Mouse (Mus musculus) limb, embryonic 14.5 days (tissue): Measurements from ENCODE around the gene Adap2. TPM values are rescaled to one million over a fixed set of nuclear protein-coding genes. Genes with fewer than 3 reads are reported as not detected.

Experiments
- ATAC-seq: fragments of 200-750 bp; cut with Nextera tagmentation; 2 replicates; pipeline ENCODE4 v1.8.0; 2017; ENCODE audit warnings: low read depth, moderate number of reproducible peaks, moderate TSS enrichment; ENCODE audit not compliant: low FRiP score
- DNase-seq: peaks from one replicate; pipeline ENCODE4 v3.0.0-alpha.2; 2015; ENCODE audit warnings: low spot score
- H3K27ac ChIP-seq: fragments of 300-500 bp; sonication (generic); replicated peaks from 2 replicates; pipeline ENCODE4 v1.5.1; 2014; ENCODE audit warnings: low read depth, mild to moderate bottlenecking, low read length, moderate library complexity, mixed read lengths
- H3K27me3 ChIP-seq: fragments of 300-500 bp; sonication (generic); 2 replicates; pipeline ENCODE4 v1.6.1; 2014; ENCODE audit warnings: low read length, mixed read lengths; ENCODE audit not compliant: control insufficient read depth, insufficient read depth
- H3K36me3 ChIP-seq: fragments of 300-500 bp; sonication (generic); 2 replicates; pipeline ENCODE4 v1.6.1; 2014; ENCODE audit warnings: mild to moderate bottlenecking, low read length, moderate library complexity, mixed read lengths; ENCODE audit not compliant: control insufficient read depth, insufficient read depth
- H3K4me1 ChIP-seq: fragments of 300-500 bp; sonication (generic); 2 replicates; pipeline ENCODE4 v1.6.1; 2014; ENCODE audit warnings: antibody characterized with exemption, low read length, mixed read lengths; ENCODE audit not compliant: control insufficient read depth, insufficient read depth
- H3K4me2 ChIP-seq: fragments of 300-500 bp; sonication (generic); replicated peaks from 2 replicates; pipeline ENCODE4 v1.6.1; 2014; ENCODE audit warnings: low read depth, mild to moderate bottlenecking, low read length, moderate library complexity; ENCODE audit not compliant: severe bottlenecking
- H3K4me3 ChIP-seq: fragments of 300-500 bp; sonication (generic); replicated peaks from 2 replicates; pipeline ENCODE4 v1.5.1; 2014; ENCODE audit warnings: low read length
- H3K9ac ChIP-seq: fragments of 300-500 bp; sonication (generic); 2 replicates; pipeline ENCODE4 v1.6.1; 2014; ENCODE audit warnings: mild to moderate bottlenecking, low read depth, low read length, moderate library complexity; ENCODE audit not compliant: severe bottlenecking
- H3K9me3 ChIP-seq: fragments of 300-500 bp; sonication (generic); 2 replicates; pipeline ENCODE4 v1.6.1; 2016; ENCODE audit warnings: low read length; ENCODE audit not compliant: control insufficient read depth
- POLR2A ChIP-seq: fragments of 200-500 bp; IDR thresholded peaks from 2 replicates; pipeline ENCODE4 v1.8.0; 2012; ENCODE audit warnings: inconsistent platforms, mild to moderate bottlenecking, moderate library complexity, borderline replicate concordance; ENCODE audit not compliant: insufficient read depth, insufficient read length; ENCODE audit errors: extremely low read depth
- WGBS: fragments of 180-500 bp; shearing (Covaris S2); extraction: QIAGEN DNeasy Blood & Tissue Kit; methylation state at CpG from one replicate; pipeline ENCODE4 v1.1.7; 2014; 5-methylcytosine and 5-hydroxymethylcytosine counted together
- polyA plus RNA-seq, 2 experiments: library from polyadenylated mRNA; depleted of rRNA in 1 of 2; stranded (reverse) in 1 of 2; unstranded in 1 of 2; fragments of >200 nt; fragmentation: Nextera tagmentation in 1 of 2; extraction: Ambion mirVana in 1 of 2; gene quantifications; 2 replicates each; pipeline versions ENCODE4 v1.2.1 to v1.2.3; 2012 to 2014

Adap2 gene
- polyA plus RNA-seq, 2 experiments, result 1.2 to 1.5 TPM

DNA sequence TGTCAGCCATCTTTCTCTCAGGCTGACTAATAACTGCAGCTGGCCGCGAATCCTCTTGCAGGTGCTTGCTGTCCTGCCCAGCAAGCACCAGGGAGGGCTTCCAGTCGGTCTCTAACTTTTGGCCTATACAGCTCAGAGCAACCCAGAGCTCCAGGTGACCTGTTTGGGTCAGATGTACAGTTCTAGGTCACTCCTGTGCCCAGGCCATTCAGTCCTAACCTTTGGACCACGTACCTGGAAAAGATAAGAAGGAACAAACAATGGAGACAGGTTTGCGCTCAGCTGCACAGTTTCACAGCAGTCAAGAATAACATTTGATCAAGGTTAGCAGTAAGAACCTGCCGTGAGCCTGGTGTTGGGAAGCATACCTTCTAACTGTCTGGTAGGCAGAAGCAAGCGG, 5.1 kb downstream of the Adap2 start:
- no peaks in the 10 kb centered on the region for H3K4me1 ChIP-seq
- WGBS, result 84% methylated on average over 7 of the region's 7 CpGs
- DNase-seq (no peak), ATAC-seq (no peak)
- no peak for TF ChIP-seq POLR2A
- no peak overlapping the region for H3K27ac ChIP-seq
- H3K9me3 ChIP-seq, result no peaks in the 10 kb centered on the region
- peaks cover 16% of the 10 kb centered on the region for H3K27me3 ChIP-seq
- H3K4me3 ChIP-seq, result no peak overlapping the region
- no peak overlapping the region for H3K9ac ChIP-seq
- no peak overlapping the region for H3K4me2 ChIP-seq
- H3K36me3 ChIP-seq, result no peaks in the 10 kb centered on the region

DNA sequence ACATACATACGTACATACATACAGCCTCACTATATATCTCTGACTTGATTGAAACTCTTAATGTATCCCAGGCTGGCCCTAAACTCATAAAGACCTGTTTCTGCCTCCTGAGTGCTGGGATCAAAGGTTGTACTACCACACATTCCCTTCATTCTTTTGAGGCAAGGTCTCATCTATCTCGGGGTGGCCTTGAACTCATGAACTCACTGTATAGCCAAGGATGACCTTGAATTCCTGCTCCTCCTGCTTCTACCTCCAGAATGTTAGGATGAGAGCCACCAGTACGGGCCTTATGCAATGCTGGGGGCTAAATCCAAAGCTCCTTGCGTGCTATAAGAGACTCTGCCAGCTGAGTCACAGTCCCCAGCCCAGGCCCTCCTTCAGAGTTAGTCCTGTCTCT, 7.1 kb downstream of the Adap2 start:
- H3K4me1 ChIP-seq, result no peaks in the 10 kb centered on the region
- H3K27ac ChIP-seq, result no peak overlapping the region
- H3K4me2 ChIP-seq, result no peak overlapping the region
- no peak overlapping the region for H3K4me3 ChIP-seq
- no peak for ATAC-seq
- no peaks in the 10 kb centered on the region for H3K36me3 ChIP-seq
- TF ChIP-seq POLR2A, result no peak
- no peaks in the 10 kb centered on the region; the same call in 1 of the 2 replicates for H3K27me3 ChIP-seq
- no peaks in the 10 kb centered on the region for H3K9me3 ChIP-seq
- DNase-seq, result no peak
- WGBS, result 76% methylated on average over 4 of the region's 4 CpGs
- no peak overlapping the region for H3K9ac ChIP-seq

DNA sequence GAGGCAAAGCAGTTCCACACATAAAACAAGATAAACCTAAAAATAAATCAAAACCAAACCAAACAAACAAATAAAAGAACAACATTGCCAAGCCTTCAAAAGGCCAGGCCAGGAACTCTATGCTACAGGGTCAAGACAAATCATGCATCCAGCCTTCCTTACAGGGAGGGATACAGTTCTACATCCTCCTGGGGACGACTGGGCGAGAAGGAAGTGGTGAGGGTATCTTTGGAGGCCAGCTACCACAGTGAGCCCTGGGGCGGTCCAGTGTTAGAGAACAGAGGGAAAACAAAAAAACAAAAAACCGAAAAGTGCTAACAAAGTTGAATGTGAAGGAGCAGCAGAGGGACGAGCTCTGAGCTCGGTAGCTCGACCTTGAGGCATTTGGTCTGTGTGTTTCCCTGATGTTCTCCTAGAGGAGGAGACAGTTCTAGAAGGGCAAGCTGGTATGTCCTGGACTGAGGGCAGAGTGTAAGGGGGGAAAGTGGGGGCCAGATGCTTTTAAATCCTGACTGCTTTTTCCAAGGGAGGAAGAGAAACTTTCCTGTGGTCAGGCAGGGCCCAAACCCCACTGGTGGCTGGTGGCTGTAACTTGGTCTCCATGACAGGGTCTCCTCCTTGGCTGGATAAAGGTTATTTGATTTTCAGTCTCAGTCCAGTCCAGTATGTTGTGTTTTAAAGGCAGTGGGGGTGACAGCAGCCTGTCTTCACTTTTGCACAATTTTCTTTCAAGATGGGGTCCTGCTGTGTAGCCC, 9.6 kb downstream of the Adap2 start:
- Histone ChIP-seq H3K9ac (no peak overlapping the region), H3K4me3 (no peak overlapping the region), H3K27me3 (no peaks in the 10 kb centered on the region), H3K36me3 (no peaks in the 10 kb centered on the region), H3K4me2 (no peak overlapping the region), H3K4me1 (no peaks in the 10 kb centered on the region), H3K9me3 (no peaks in the 10 kb centered on the region), H3K27ac (no peak overlapping the region)
- no peak for DNase-seq
- WGBS, result 68% methylated on average over 7 of the region's 7 CpGs
- no peak for TF ChIP-seq POLR2A
- ATAC-seq, result no peak

DNA sequence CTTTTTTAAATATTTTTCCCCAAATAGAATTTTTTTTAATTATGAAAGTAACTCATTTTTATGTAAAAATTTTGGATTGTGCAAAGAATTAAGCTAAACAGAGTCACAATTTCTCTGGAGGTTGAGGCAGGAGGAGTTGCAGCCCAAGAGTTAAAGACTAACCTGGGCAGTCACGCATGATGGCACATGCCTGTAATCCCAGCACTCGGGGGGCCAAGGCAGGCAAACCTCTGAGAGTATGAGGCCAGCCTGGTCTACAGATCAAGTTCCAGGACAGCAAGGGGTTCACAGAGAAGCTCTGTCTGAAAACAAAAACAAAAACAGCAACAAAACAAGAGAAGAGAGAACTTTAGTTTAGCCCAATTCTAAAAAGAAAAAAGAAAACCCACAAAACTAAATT, 10.3 kb downstream of the Adap2 start:
- Histone ChIP-seq H3K9me3 (no peaks in the 10 kb centered on the region), H3K9ac (no peak overlapping the region), H3K4me1 (no peaks in the 10 kb centered on the region), H3K27ac (no peak overlapping the region), H3K27me3 (no peaks in the 10 kb centered on the region), H3K4me3 (no peak overlapping the region), H3K4me2 (no peak overlapping the region), H3K36me3 (no peaks in the 10 kb centered on the region)
- ATAC-seq (no peak), DNase-seq (no peak)
- no peak for TF ChIP-seq POLR2A
- 51% methylated on average over 2 of the region's 2 CpGs for WGBS

DNA sequence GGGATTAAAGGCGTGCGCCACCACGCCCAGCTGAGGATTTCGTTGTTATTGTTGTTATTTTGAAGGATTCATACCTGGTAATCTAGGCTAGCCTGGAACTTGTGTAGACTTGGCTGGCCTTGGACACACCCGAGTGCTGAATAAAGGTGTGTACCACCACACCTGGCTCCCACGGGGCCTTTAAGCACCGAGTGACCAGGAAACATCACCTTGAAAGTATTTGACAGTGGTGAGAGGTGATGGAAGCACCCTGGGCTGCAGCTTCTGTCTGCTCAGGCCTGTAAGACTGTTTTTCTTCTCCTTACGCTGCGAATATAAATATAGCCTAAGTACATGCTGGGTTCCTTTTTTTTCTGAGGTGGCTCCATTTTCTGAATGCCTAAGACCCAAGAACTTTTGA, 14.2 kb downstream of the Adap2 start:
- H3K36me3 ChIP-seq, result no peaks in the 10 kb centered on the region
- no peak overlapping the region for H3K27ac ChIP-seq
- no peaks in the 10 kb centered on the region for H3K9me3 ChIP-seq
- H3K4me3 ChIP-seq, result no peak overlapping the region
- H3K9ac ChIP-seq, result no peak overlapping the region
- no peak overlapping the region for H3K4me2 ChIP-seq
- 89% methylated on average over 9 of the region's 9 CpGs for WGBS
- no peaks in the 10 kb centered on the region for H3K27me3 ChIP-seq
- no peak for TF ChIP-seq POLR2A
- ATAC-seq, result no peak
- DNase-seq, result no peak
- no peaks in the 10 kb centered on the region for H3K4me1 ChIP-seq
